ENCODE assay signal across 12 mouse cellular contexts in genomic region chr14:20786020-20786419, GRCm38 (mm10). TPM values are rescaled to one million over a fixed set of nuclear protein-coding genes. Genes with fewer than 3 reads are reported as not detected.
DNase-seq lines count a peak whose midpoint lies in the region; ATAC-seq and TF ChIP-seq lines count a peak whose summit lies in the region.
"Had no signal": no experiment of that assay in that cellular context is flagged by ENCODE, and none has a peak within 500 bp of the region (broad histone marks: within the 10 kb centered on the region; RNA-seq: fewer than 3 reads in every experiment).

No protein-coding gene starts in this region.

- no peak for TF ChIP-seq EP300 in CH12.LX (IDR thresholded peaks at IDR 0.05; ENCODE audit: low read length)

- TF ChIP-seq RAD21 in CH12.LX (IDR thresholded peaks at IDR 0.05; ENCODE audit: low read depth, low read length) = no peak

- no peak overlapping the region for H3K4me2 ChIP-seq in hindbrain, embryonic 12.5 days (replicated peaks)
- H3K4me2 ChIP-seq in CH12.LX (ENCODE audit: insufficient read depth, low read depth, poor library complexity, severe bottlenecking) = no peak overlapping the region
- H3K4me2 ChIP-seq: embryonic facial prominence, embryonic 12.5 days had no signal

- WGBS in hindbrain, embryonic 10.5 days = 91% methylated on average over 5 of the region's 5 CpGs
- 90% methylated on average over 5 of the region's 5 CpGs for WGBS in hindbrain, embryonic 12.5 days

- no peak overlapping the region for H3K4me3 ChIP-seq in hindbrain, embryonic 10.5 days
- no peak overlapping the region for H3K4me3 ChIP-seq in hindbrain, embryonic 12.5 days
- no peak overlapping the region for H3K4me3 ChIP-seq in CH12.LX (replicated peaks in 1 of 3; ENCODE audit: low read depth in 2 of 3, low read length in 2 of 3, poor library complexity in 1 of 3)
- H3K4me3 ChIP-seq in megakaryocyte, embryonic 14.5 days (replicated peaks) = peak overlapping the region; percentile 88
- H3K4me3 ChIP-seq: embryonic facial prominence, embryonic 12.5 days had no signal

- no peak for DNase-seq in hindbrain, embryonic 10.5 days (ENCODE audit: low spot score)
- DNase-seq in CH12.LX (ENCODE audit: extremely low read depth) = no peak
- no peak for DNase-seq in right cerebral cortex, postnatal 4 days
- no peak for DNase-seq in right cerebral cortex, postnatal 14 days
- DNase-seq in cerebellum, adult 18-20 months = no peak
- DNase-seq: retina, postnatal 1 day had no signal

- H3K79me2 ChIP-seq in CH12.LX (replicated peaks; ENCODE audit: control insufficient read depth, extremely low read depth, insufficient read depth, poor library complexity, severe bottlenecking) = 0 out of 2 replicates have a peak, but pooled peaks cover 2% of the 10 kb centered on the region

- H3K27ac ChIP-seq in hindbrain, embryonic 10.5 days = peak overlapping the region; percentile 24; the same call in 1 of the 2 replicates
- no peak overlapping the region for H3K27ac ChIP-seq in hindbrain, embryonic 12.5 days
- peak overlapping the region; percentile 19; the same call in 1 of the 2 replicates for H3K27ac ChIP-seq in CH12.LX (ENCODE audit: insufficient read depth, low read depth)
- H3K27ac ChIP-seq: embryonic facial prominence, embryonic 12.5 days; liver, embryonic 14.5 days had no signal

- peaks cover 35% of the 10 kb centered on the region for H3K4me1 ChIP-seq in hindbrain, embryonic 10.5 days (replicated peaks)
- H3K4me1 ChIP-seq in hindbrain, embryonic 12.5 days = peaks cover 23% of the 10 kb centered on the region
- peaks cover 18 to 62% of the 10 kb centered on the region in 2 experiments for H3K4me1 ChIP-seq in CH12.LX (ENCODE audit: control insufficient read depth in 1 of 2, insufficient read depth in 2 of 2)
- H3K4me1 ChIP-seq in megakaryocyte, embryonic 14.5 days = peaks cover 100% of the 10 kb centered on the region

- TF ChIP-seq POLR2A in CH12.LX (IDR thresholded peaks at IDR 0.05; ENCODE audit: low read depth, low read length) = no peak

- TF ChIP-seq CTCF in CH12.LX (conservative IDR thresholded peaks at IDR 0.05 in 1 of 2, IDR thresholded peaks at IDR 0.05 in 1 of 2; ENCODE audit: low read depth in 2 of 2, low read length in 2 of 2) = no peak

- no peaks in the 10 kb centered on the region for H3K9me3 ChIP-seq in hindbrain, embryonic 10.5 days
- no peaks in the 10 kb centered on the region for H3K9me3 ChIP-seq in hindbrain, embryonic 12.5 days (replicated peaks)
- no peaks in the 10 kb centered on the region for H3K9me3 ChIP-seq in CH12.LX (replicated peaks; ENCODE audit: low read length)
- H3K9me3 ChIP-seq in megakaryocyte, embryonic 14.5 days = no peaks in the 10 kb centered on the region
- H3K9me3 ChIP-seq: embryonic facial prominence, embryonic 12.5 days had no signal

- H3K36me3 ChIP-seq in hindbrain, embryonic 10.5 days = peaks cover 99% of the 10 kb centered on the region
- peaks cover 78% of the 10 kb centered on the region for H3K36me3 ChIP-seq in hindbrain, embryonic 12.5 days
- H3K36me3 ChIP-seq in CH12.LX (replicated peaks in 1 of 2; ENCODE audit: control insufficient read depth in 1 of 2, insufficient read depth in 1 of 2, low read length in 1 of 2) = peaks cover 53 to 99% of the 10 kb centered on the region in 2 experiments
- H3K36me3 ChIP-seq in megakaryocyte, embryonic 14.5 days (replicated peaks; ENCODE audit: low read length) = peaks cover 88% of the 10 kb centered on the region

- H3K9ac ChIP-seq in hindbrain, embryonic 12.5 days = no peak overlapping the region
- H3K9ac ChIP-seq in CH12.LX (ENCODE audit: insufficient read depth, low read depth) = no peak overlapping the region
- H3K9ac ChIP-seq: embryonic facial prominence, embryonic 12.5 days; liver, embryonic 14.5 days had no signal

- no peaks in the 10 kb centered on the region for H3K27me3 ChIP-seq in hindbrain, embryonic 10.5 days (ENCODE audit: insufficient read depth, poor library complexity, severe bottlenecking)
- H3K27me3 ChIP-seq in hindbrain, embryonic 12.5 days = no peaks in the 10 kb centered on the region
- H3K27me3 ChIP-seq in CH12.LX (replicated peaks) = no peaks in the 10 kb centered on the region
- no peaks in the 10 kb centered on the region for H3K27me3 ChIP-seq in megakaryocyte, embryonic 14.5 days (replicated peaks)
- H3K27me3 ChIP-seq: embryonic facial prominence, embryonic 12.5 days had no signal

- dilution Hi-C loops in CH12.LX (cut with MboI; ENCODE audit: extremely low pct_ligation_motif_present, extremely low pct_unique_long_range_greater_than_20kb, low sequenced_read_pairs) = no loop called here

- no peak for ATAC-seq in hindbrain, embryonic 12.5 days (ENCODE audit: low FRiP score)
- 0 out of 2 replicates have a peak, but pooled peaks have one; percentile 6 for ATAC-seq in common myeloid progenitor, adult 5-6 weeks (replicated peaks; ENCODE audit: low read depth, poor library complexity, severe bottlenecking)

- in situ Hi-C loops in CH12.LX (cut with MboI; ENCODE audit: low pct_ligation_motif_present, low pct_unique_long_range_greater_than_20kb, low sequenced_read_pairs) = loop anchor here (25.0 kb wide), 1 partner anchor 226 kb away; no protein-coding TSS in a partner anchor

TF ChIP-seq in CH12.LX, 34 proteins besides CTCF, POLR2A, EP300 and RAD21:
- TF ChIP-seq BHLHE40 (IDR thresholded peaks at IDR 0.05; ENCODE audit: low read depth, low read length) (no peak), JUND (conservative IDR thresholded peaks at IDR 0.05; ENCODE audit: low read depth, low read length) (no peak), CHD1 (IDR thresholded peaks at IDR 0.05; ENCODE audit: low read depth, low read length) (no peak), MEF2A (IDR thresholded peaks at IDR 0.05; ENCODE audit: borderline replicate concordance, low read depth, low read length) (no peak), UBTF (IDR thresholded peaks at IDR 0.05; ENCODE audit: low read depth, low read length) (no peak), NRF1 (IDR thresholded peaks at IDR 0.05; ENCODE audit: low read depth, low read length) (no peak), ZKSCAN1 (IDR thresholded peaks at IDR 0.05; ENCODE audit: borderline replicate concordance, low read depth, low read length) (no peak)

RNA-seq across cellular contexts. Expression of gene Camk2g, which starts 7.9 kb away (rescaled TPM):
- 38.2 and 48.8 TPM in 2 replicates for polyA plus RNA-seq in hindbrain, embryonic 10.5 days (2016; fragmentation: Nextera tagmentation; extraction: Ambion mirVana)
- polyA plus RNA-seq in hindbrain, embryonic 12.5 days (2016; fragmentation: Nextera tagmentation; extraction: Ambion mirVana) = 72.8 and 75.5 TPM in 2 replicates
- 18.5 and 19.8 TPM in 2 replicates for total RNA-seq in CH12.LX (2012; rRNA removed)
- 15.7 and 17.1 TPM in 2 replicates for total RNA-seq in CH12.LX (2014; rRNA removed)
- 33.1 and 34.7 TPM in 2 replicates for polyA plus RNA-seq in CH12.LX (2012; ENCODE audit: insufficient read length, low read depth)
- 46.7 and 57.4 TPM in 2 replicates for total RNA-seq in common myeloid progenitor, adult 5-6 weeks (2017)
- 11.9 and 12.1 TPM in 2 replicates for polyA plus RNA-seq in megakaryocyte, embryonic 14.5 days (2012; ENCODE audit: insufficient read depth, low replicate concordance)

RNA-seq across cellular contexts. Expression of gene Plau, which starts 50.4 kb away (rescaled TPM):
- 0.47 and 0.52 TPM in 2 replicates for polyA plus RNA-seq in hindbrain, embryonic 10.5 days (2016; fragmentation: Nextera tagmentation; extraction: Ambion mirVana)
- polyA plus RNA-seq in hindbrain, embryonic 12.5 days (2016; fragmentation: Nextera tagmentation; extraction: Ambion mirVana) = 0.46 and 0.76 TPM in 2 replicates
- total RNA-seq in CH12.LX (2012; rRNA removed) = 2.4 and 3.2 TPM in 2 replicates
- total RNA-seq in CH12.LX (2014; rRNA removed) = 1.4 and 1.8 TPM in 2 replicates
- polyA plus RNA-seq in CH12.LX (2012; ENCODE audit: insufficient read length, low read depth) = 2.8 TPM in 2 replicates
- 0.92 and 1.6 TPM in 2 replicates for total RNA-seq in common myeloid progenitor, adult 5-6 weeks (2017)
- polyA plus RNA-seq in megakaryocyte, embryonic 14.5 days (2012; ENCODE audit: insufficient read depth, low replicate concordance) = 0.35 TPM in 1 of 2 replicates, not detected in the other
- total RNA-seq: monocyte, adult 5-6 weeks had no signal

RNA-seq across cellular contexts. Expression of gene Ndst2, which starts 51.7 kb away (rescaled TPM):
- 23.3 and 28.3 TPM in 2 replicates for polyA plus RNA-seq in hindbrain, embryonic 10.5 days (2016; fragmentation: Nextera tagmentation; extraction: Ambion mirVana)
- polyA plus RNA-seq in hindbrain, embryonic 12.5 days (2016; fragmentation: Nextera tagmentation; extraction: Ambion mirVana) = 27.2 and 28.2 TPM in 2 replicates
- total RNA-seq in CH12.LX (2012; rRNA removed) = 17.8 and 21.1 TPM in 2 replicates
- 9.9 and 11.4 TPM in 2 replicates for total RNA-seq in CH12.LX (2014; rRNA removed)
- 18.0 and 20.2 TPM in 2 replicates for polyA plus RNA-seq in CH12.LX (2012; ENCODE audit: insufficient read length, low read depth)
- 11.6 and 13.4 TPM in 2 replicates for total RNA-seq in common myeloid progenitor, adult 5-6 weeks (2017)
- polyA plus RNA-seq in megakaryocyte, embryonic 14.5 days (2012; ENCODE audit: insufficient read depth, low replicate concordance) = 4.0 and 4.1 TPM in 2 replicates
